Mouse (Mus musculus) naive thymus-derived CD4-positive, alpha-beta T cell, adult 5 months (primary cell): ENCODE results near the gene Olfr969. TPM values are rescaled to one million over a fixed set of nuclear protein-coding genes. Genes with fewer than 3 reads are reported as not detected.

Experiments used
- polyA plus RNA-seq: library from polyadenylated mRNA; unstranded; fragments of 100-300 nt; shearing (Covaris generic); gene quantifications from one replicate; pipeline ENCODE4 v1.2.1, GENCODE M21; 2017

Gene Olfr969
- polyA plus RNA-seq = not detected

DNA sequence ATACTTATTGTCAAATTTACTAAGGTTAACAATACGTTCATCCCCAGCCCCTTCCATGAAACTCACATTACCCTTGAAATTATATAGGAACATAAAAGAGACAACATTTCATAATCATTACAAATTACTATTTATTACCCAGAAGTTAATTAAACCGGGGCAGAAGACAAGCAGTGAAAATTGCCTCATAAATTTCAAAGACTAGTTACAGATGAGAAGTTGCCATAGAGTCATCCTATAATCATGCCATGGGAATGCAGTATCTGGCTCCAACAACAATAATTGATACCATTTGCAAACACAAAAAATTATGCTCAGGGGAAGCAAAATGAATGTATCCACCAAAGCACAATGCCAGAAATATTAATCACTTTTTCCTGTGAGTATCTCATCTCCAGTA lies at the start of gene Olfr969:
TSS of gene Olfr969 (plus strand) at position 388 of the 400 bp plus-strand sequence.

DNA sequence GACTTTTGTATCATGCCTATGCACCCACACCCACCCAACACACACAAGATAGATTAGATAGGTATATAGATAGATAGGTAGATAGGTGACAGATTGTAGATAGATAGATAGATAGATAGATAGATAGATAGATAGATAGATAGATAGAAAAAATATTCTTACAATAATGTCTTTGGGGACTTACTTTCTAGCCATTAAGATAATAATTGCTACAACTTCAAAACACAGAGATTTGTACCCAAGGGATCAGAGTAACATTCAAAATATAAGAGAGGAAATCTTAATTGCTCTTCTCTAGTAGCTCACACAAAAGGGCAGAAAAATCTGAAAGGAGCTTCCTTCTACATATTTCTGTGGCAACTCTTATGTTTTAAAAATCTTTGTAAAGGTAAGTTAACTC lies 44.8 kb upstream of the Olfr969 start, which contains the start of gene Olfr967:
TSS of gene Olfr967 (plus strand) at position 301 of the 400 bp plus-strand sequence.

DNA sequence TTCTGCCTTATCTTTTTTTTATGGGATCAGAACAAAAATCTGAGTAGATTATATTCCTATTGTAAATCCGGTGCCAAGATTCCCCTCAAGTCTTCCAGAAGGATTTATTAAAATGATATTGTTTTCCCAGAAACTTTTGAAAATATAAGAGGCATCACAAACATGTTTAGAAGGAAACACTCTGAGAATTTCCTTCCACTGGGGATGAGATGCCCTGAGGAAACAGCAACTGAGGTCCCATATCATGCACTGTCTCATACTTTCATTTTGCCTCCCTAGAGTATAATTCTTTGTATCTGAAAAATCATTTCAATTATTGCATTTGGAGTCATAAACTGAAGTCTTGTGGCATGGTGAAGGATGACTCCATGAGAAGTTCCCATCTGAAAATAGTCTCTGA lies 7.6 kb upstream of the Olfr969 start, which contains the start of gene Olfr968:
TSS of gene Olfr968 (minus strand) at position 101 of the 400 bp plus-strand sequence.

DNA sequence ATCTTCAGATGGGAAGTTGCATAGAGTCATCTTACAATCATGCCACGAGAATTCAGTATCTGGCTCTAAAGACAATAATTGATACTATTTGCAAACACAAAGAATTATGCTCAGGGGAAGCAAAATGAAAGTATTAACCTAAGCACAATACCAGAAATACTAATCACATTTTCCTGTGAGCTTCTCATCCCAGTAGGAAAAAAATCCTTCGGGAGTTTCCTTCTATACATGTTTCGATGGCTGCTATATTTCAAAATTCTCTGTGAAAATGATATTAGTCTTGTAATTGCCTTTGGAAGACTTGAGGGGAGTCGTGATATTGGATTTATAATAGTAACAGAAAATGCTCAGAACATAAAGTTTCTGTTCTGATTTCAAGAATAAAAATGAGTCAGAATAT lies 17.8 kb downstream of the Olfr969 start, which contains the start of gene Olfr970:
TSS of gene Olfr970 (plus strand) at position 301 of the 400 bp plus-strand sequence.

GRCm38 (mm10) chr9:39836576-39836975 lies 45.8 kb downstream of the Olfr969 start, which contains the start of gene Olfr971:
TSS of gene Olfr971 (plus strand) at chr9:39836876.

Other genes with a start within 250 kb of the Olfr969 start
- gene Olfr958, start 236.9 kb upstream of the Olfr969 start, polyA plus RNA-seq = not detected
- not detected for gene Olfr959, start 215.4 kb upstream of the Olfr969 start, polyA plus RNA-seq
- gene AW551984, start 186.5 kb upstream of the Olfr969 start, polyA plus RNA-seq = not detected
- gene Olfr148, start 180.3 kb upstream of the Olfr969 start, polyA plus RNA-seq = not detected
- not detected for gene Olfr960, start 169.6 kb upstream of the Olfr969 start, polyA plus RNA-seq
- 0.20 TPM for gene Olfr961, start 145.9 kb upstream of the Olfr969 start, polyA plus RNA-seq
- not detected for gene Olfr963, start 123.7 kb upstream of the Olfr969 start, polyA plus RNA-seq
- gene Olfr149, start 83.8 kb upstream of the Olfr969 start, polyA plus RNA-seq = not detected
- gene Olfr965, start 79.6 kb upstream of the Olfr969 start, polyA plus RNA-seq = not detected
- gene Olfr150, start 60.0 kb upstream of the Olfr969 start, polyA plus RNA-seq = not detected
- gene Olfr967, start 44.7 kb upstream of the Olfr969 start, polyA plus RNA-seq = not detected
- gene Olfr968, start 7.7 kb upstream of the Olfr969 start, polyA plus RNA-seq = not detected
- gene Olfr970, start 17.9 kb downstream of the Olfr969 start, polyA plus RNA-seq = not detected
- not detected for gene Olfr971, start 45.9 kb downstream of the Olfr969 start, polyA plus RNA-seq
- gene Olfr972, start 75.5 kb downstream of the Olfr969 start, polyA plus RNA-seq = not detected
- not detected for gene Olfr229, start 116.4 kb downstream of the Olfr969 start, polyA plus RNA-seq
- gene Olfr974, start 146.6 kb downstream of the Olfr969 start, polyA plus RNA-seq = 0.12 TPM
- gene Olfr975, start 161.1 kb downstream of the Olfr969 start, polyA plus RNA-seq = not detected
- not detected for gene Olfr976, start 170.2 kb downstream of the Olfr969 start, polyA plus RNA-seq
- gene Olfr978, start 201.2 kb downstream of the Olfr969 start, polyA plus RNA-seq = 0.37 TPM
- gene Olfr979, start 212.5 kb downstream of the Olfr969 start, polyA plus RNA-seq = not detected
- not detected for gene Olfr980, start 218.6 kb downstream of the Olfr969 start, polyA plus RNA-seq
- not detected for gene Olfr981, start 230.5 kb downstream of the Olfr969 start, polyA plus RNA-seq